Mouse (Mus musculus) heart, adult 2 months (tissue): Measurements from ENCODE around the gene S100pbp.

ENCODE experiments used
- CTCF ChIP-seq: fragments of 200-600 bp; IDR thresholded peaks from 2 replicates; pipeline ENCODE4 v1.8.1; 2022; ENCODE audit warnings: antibody characterized with exemption, mild to moderate bottlenecking, moderate library complexity
- EP300 ChIP-seq: fragments of 200-500 bp; IDR thresholded peaks from 2 replicates; pipeline ENCODE4 v1.6.1; 2011; ENCODE audit warnings: low read depth, low read length, control low read depth; ENCODE audit not compliant: insufficient read depth
- POLR2A ChIP-seq: fragments of 200-500 bp; IDR thresholded peaks from 2 replicates; pipeline ENCODE4 v1.6.1; 2011; ENCODE audit warnings: mild to moderate bottlenecking, low read depth, low read length, control low read depth; ENCODE audit not compliant: insufficient read depth

DNA sequence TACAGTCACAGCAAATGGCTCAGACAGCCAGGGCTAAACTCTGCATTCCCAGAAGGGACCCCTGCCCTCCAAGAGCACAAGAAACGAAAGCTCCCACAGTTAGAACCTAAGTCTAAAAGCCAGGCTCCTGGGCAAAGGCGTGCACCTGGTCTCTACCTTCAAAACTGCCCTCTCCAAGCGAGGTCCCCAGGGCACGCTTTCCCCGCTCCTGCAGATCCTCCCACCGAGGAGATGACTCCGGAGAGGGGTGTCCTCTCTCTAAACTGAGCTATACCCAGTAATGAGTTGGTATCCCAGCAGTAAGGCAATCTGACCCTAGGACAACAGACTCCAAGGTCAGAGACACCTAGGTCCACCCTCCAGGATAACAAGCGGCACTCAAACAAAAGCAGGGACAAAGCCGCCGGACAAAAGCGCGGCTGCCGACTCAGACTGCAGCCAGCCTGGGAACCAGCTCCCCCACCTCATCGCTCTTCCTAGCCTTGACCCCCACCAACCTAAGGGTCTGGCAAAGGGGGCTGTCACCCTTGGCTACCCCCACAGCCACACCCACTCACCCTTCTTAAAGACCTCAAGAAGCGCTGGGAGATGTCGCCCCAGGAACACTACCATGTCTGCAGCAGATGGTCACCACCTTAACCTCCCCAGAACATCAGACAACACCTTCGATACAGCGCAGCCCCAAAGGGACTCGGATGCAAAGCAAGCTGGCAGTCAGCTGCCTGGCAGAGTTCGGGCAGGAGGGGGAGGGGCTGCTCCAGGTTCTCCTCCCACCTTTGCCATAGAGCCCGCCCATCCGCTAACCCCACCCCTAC lies 37.9 kb upstream of the S100pbp start:
- TF ChIP-seq CTCF (no peak), POLR2A (no peak), EP300 (no peak)
